Mouse (Mus musculus) limb, embryonic 12.5 days (tissue): ENCODE results near the gene Sart1. TPM values are rescaled to one million over a fixed set of nuclear protein-coding genes. Genes with fewer than 3 reads are reported as not detected.

Experiments
- ATAC-seq: fragments of 200-750 bp; cut with Nextera tagmentation; 2 replicates; pipeline ENCODE4 v1.8.0; 2017; ENCODE audit warnings: low read depth, moderate TSS enrichment; ENCODE audit not compliant: insufficient number of reproducible peaks, insufficient read depth, low FRiP score, low TSS enrichment
- H3K27ac ChIP-seq: fragments of 300-500 bp; sonication (generic); 2 replicates; pipeline ENCODE4 v1.5.1; 2016; ENCODE audit warnings: mild to moderate bottlenecking, moderate library complexity
- H3K27me3 ChIP-seq: fragments of 300-500 bp; sonication (generic); 2 replicates; pipeline ENCODE4 v1.6.1; 2016; ENCODE audit warnings: mild to moderate bottlenecking, moderate library complexity
- H3K36me3 ChIP-seq: fragments of 300-500 bp; sonication (generic); 2 replicates; pipeline ENCODE4 v1.6.1; 2016; ENCODE audit warnings: mild to moderate bottlenecking, moderate library complexity
- H3K4me1 ChIP-seq: fragments of 300-500 bp; sonication (generic); replicated peaks from 2 replicates; pipeline ENCODE4 v1.6.1; 2016
- H3K4me2 ChIP-seq: fragments of 300-500 bp; sonication (generic); 2 replicates; pipeline ENCODE4 v1.6.1; 2016; ENCODE audit warnings: mild to moderate bottlenecking, moderate library complexity
- H3K4me3 ChIP-seq: fragments of 300-500 bp; sonication (generic); replicated peaks from 2 replicates; pipeline ENCODE4 v1.5.1; 2016; ENCODE audit warnings: mild to moderate bottlenecking
- H3K9ac ChIP-seq: fragments of 300-500 bp; sonication (generic); replicated peaks from 2 replicates; pipeline ENCODE4 v1.6.1; 2016; ENCODE audit warnings: mild to moderate bottlenecking, moderate library complexity
- H3K9me3 ChIP-seq: fragments of 300-500 bp; sonication (generic); 2 replicates; pipeline ENCODE4 v1.6.1; 2016; ENCODE audit warnings: mild to moderate bottlenecking, moderate library complexity
- WGBS: fragments of 180-500 bp; shearing (Covaris S2); methylation state at CpG from one replicate; pipeline ENCODE4 v1.1.7; 2016; 5-methylcytosine and 5-hydroxymethylcytosine counted together
- polyA plus RNA-seq: library from polyadenylated mRNA; unstranded; fragments of >200 nt; fragmentation: Nextera tagmentation; extraction: Ambion mirVana; gene quantifications from 2 replicates; pipeline ENCODE4 v1.2.1, GENCODE M21; 2016

The Sart1 gene
- polyA plus RNA-seq = 111 and 118 TPM in 2 replicates

DNA sequence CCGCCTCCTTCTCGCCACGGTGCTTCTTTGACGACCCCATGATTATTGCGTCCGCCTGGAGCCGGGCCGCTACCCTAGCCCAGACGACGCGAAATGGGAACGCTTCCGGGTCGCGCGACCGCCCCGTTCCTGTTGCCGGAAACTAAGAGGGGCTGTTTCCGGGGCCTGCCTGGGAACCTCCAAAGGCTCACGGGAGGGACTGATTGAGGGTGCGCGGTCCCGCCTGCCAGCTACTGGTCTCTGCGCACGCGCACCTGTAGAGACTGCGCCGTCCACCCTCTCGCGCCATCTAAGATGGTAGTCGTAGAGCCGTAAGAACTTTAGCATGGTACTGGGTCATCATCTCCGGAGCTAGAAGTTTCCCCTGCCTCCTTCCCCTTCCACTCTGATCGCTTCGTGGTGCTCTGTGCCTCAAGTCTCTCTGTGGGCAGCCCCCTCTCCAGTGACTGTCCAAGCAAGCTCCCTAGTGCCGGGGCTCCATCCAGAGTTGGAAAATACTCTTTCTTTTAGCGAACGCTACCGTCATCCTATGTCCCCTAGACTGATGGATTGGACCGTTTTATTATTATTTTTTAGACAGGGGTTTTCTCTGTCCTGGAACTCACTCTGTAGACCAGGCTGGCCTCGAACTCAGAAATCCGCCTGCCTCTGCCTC, at the start of gene Sart1:
TSS of gene Sart1 (minus strand) at position 116 of the 655 bp plus-strand sequence.
- peak within 1 kb of the TSS; percentile 99 for H3K4me3 ChIP-seq
- ATAC-seq = peak; percentile 95
- H3K27ac ChIP-seq = peak within 1 kb of the TSS; percentile 81
- peaks cover 29% of the 10 kb centered on the region for H3K4me1 ChIP-seq
- peaks cover 29% of the 10 kb centered on the region for H3K36me3 ChIP-seq
- WGBS = 2% methylated on average over 43 of the region's 43 CpGs
- no peaks in the 10 kb centered on the region for H3K27me3 ChIP-seq
- peak within 1 kb of the TSS; percentile 93 for H3K4me2 ChIP-seq
- no peaks in the 10 kb centered on the region for H3K9me3 ChIP-seq
- peak within 1 kb of the TSS; percentile 94 for H3K9ac ChIP-seq

DNA sequence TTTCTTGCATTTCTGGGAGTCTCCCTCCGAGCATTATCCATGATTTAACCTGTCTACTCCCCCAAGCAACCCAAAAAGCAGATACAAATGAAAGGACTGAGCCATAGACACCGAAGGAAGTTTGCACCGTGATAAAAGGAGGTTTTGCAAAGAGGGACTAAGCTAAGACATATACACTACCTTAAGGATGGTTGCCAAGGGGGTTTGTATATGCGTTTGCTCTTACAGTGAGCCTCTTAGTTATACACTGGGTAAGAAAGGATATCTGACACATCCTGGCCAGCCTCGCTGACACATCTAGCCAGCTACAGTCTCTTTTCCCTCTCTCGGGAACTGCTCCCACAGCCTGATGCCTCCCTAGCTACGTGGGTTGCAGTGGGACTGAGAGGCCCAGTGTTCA, 45.4 kb upstream of the Sart1 start:
- H3K27me3 ChIP-seq = no peaks in the 10 kb centered on the region; the same call in 1 of the 2 replicates
- peaks cover 18% of the 10 kb centered on the region for H3K4me1 ChIP-seq
- peaks cover 15% of the 10 kb centered on the region; the same call in 1 of the 2 replicates for H3K36me3 ChIP-seq
- H3K9ac ChIP-seq = 0 out of 2 replicates have a peak overlapping the region, but pooled peaks have one; percentile 47
- H3K9me3 ChIP-seq = no peaks in the 10 kb centered on the region
- peak overlapping the region; percentile 75 for H3K4me2 ChIP-seq
- no peak for ATAC-seq
- whole genome bisulfite sequencing = 61% methylated on average over 7 of the region's 7 CpGs
- no peak overlapping the region; the same call in 1 of the 2 replicates for H3K4me3 ChIP-seq
- H3K27ac ChIP-seq = peak overlapping the region; percentile 80; the same call in 1 of the 2 replicates

DNA sequence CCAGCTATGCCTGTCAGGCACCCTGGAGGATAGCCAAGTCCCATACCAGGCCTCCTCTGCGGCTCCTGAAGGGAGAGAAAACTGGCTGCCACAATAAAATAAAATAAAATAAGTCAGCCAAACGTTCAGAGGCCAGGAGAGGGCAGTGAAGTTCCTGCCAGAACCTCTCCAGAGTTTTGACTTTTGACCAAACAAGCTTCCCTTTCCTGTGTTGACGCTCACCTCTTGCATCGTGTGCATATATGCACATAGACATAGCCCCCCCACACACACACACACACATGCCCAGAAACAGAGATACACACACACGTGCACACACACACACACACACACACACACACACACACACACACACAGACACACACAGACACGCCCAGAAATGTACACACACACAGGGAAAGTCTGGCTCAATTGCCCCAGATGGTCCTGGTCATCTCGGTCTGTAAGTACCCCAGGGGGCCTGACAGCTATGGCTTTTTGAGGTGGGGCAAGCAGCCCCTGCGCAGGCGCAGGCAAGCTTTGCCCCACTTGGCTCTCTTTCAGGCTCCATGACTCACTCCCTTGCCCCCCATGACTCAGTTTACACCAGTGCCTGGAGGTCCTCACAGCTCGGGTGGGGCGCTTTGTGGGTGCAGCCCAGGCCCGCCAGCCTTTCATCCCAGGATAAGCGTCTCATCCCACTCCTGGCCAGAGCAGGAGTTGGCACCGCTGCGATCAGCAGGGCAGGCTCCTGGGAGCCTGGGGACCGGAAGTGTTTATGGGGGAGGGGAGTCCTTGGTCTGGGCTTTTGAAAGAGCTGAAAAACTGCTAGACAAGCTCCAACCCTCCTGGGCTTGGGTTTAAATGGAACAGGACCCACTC, 44.7 kb upstream of the Sart1 start:
- 9% methylated on average over 16 of the region's 16 CpGs for WGBS
- Histone ChIP-seq H3K27me3 (no peaks in the 10 kb centered on the region; the same call in 1 of the 2 replicates), H3K4me2 (peak overlapping the region; percentile 75), H3K36me3 (peaks cover 22% of the 10 kb centered on the region; the same call in 1 of the 2 replicates), H3K27ac (peak overlapping the region; percentile 80), H3K4me1 (peaks cover 18% of the 10 kb centered on the region), H3K9ac (peak overlapping the region; percentile 47), H3K9me3 (no peaks in the 10 kb centered on the region), H3K4me3 (peak overlapping the region; percentile 35)
- peak; percentile 11; the same call in 1 of the 2 replicates for ATAC-seq

DNA sequence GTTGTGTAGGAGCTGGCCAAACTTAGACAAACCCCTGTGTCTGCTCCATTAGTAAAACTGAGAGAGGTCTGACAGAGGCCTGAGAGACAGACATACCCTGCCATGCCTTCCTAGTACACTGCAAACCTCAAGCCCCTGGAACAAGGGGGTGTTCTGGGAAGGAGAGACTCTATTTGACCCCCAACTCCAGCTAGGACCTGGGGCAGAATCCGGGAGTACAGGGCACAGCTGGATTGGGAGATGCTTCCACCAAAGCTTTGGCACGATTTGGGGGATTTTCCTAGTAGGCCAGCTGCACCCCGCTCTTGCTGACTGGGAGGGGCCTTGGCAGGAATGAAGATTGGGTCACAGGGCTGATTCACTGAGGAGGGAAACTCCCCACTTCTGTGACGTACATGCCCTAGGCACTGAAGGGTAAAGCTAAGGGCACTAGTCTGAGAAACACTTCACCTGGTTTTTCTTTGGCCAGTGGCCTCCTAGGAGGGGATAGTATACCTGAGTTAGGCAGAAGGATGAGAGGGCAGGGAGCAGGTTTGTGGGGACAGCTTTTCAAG, 43.5 kb upstream of the Sart1 start:
- H3K9ac ChIP-seq = no peak overlapping the region
- H3K27ac ChIP-seq = peak overlapping the region; percentile 17; the same call in 1 of the 2 replicates
- 77% methylated on average over 4 of the region's 4 CpGs for WGBS

DNA sequence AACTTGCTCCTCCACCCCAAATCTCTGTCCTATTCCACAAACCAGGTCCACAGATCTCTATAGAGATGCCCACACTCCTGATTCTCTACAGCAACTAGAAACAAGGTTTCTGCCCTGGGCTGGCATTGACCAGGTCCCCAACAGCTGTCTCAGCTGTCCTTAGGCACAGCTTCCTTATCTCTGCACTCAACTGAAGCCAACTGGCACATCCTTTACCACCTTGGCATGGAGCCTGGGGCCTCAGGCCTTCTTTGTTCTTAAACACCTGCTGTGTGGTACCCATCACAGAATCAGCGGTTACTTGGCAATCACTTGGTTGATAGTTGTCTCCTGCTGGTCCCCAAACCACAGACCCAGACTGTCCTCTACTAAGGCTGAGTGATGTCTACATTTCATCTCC, 41.9 kb upstream of the Sart1 start:
- WGBS = 87% methylated on average over 1 of the region's 1 CpGs
- Histone ChIP-seq H3K9ac (no peak overlapping the region), H3K4me3 (no peak overlapping the region), H3K4me2 (no peak overlapping the region), H3K36me3 (peaks cover 41% of the 10 kb centered on the region), H3K27ac (no peak overlapping the region), H3K4me1 (peaks cover 34% of the 10 kb centered on the region), H3K9me3 (no peaks in the 10 kb centered on the region), H3K27me3 (no peaks in the 10 kb centered on the region)
- no peak for ATAC-seq

More for the DNA sequence above, 43.5 kb upstream of the Sart1 start:
- H3K4me1 ChIP-seq = peaks cover 20% of the 10 kb centered on the region
- H3K27me3 ChIP-seq = no peaks in the 10 kb centered on the region; the same call in 1 of the 2 replicates
- H3K9me3 ChIP-seq = no peaks in the 10 kb centered on the region
- peaks cover 30% of the 10 kb centered on the region for H3K36me3 ChIP-seq
- H3K4me3 ChIP-seq = no peak overlapping the region
- H3K4me2 ChIP-seq = no peak overlapping the region
- ATAC-seq = no peak

DNA sequence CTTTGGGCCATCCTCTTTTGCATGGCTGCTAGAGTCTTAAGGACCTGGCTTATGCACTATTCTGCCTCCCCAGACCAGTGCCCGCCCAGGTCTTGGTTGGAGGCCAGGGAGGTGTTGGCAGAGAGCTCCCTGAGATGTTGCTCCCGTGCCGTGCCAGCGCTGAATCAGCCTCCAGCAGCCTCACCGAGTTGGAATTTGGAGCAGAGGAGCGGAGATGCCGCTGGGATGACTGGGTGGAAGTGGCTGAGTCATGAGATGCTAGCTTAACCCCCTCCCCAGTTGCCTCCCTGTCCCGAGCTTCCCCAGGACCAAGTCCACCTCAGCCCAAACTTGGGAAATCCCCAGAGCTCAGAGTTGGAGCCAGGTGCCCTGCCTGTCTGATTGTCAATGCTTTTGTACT, 41.3 kb upstream of the Sart1 start:
- 76% methylated on average over 8 of the region's 8 CpGs for WGBS
- Histone ChIP-seq H3K36me3 (peaks cover 41% of the 10 kb centered on the region), H3K9me3 (no peaks in the 10 kb centered on the region), H3K4me3 (no peak overlapping the region), H3K4me1 (peaks cover 34% of the 10 kb centered on the region), H3K4me2 (no peak overlapping the region), H3K9ac (no peak overlapping the region), H3K27me3 (no peaks in the 10 kb centered on the region), H3K27ac (no peak overlapping the region)
- no peak for ATAC-seq

DNA sequence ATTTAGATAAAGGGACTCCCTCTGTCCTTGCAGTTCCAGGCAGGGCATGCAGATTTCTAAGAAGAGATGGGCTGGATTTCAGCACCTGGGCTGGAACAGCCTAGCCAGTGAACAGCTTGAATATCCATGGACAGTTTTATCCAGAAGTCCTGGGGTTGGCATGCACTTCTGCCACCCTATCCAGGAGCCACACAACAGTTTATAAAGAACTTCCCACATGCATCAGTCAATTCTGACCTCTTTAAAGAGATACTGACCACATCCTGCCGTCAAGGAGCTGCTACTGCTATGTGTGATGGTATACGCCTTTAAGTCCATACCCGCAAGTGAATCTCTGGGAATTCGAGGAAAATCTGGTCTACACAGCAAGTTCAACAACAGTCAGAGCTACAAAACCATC, 40.7 kb upstream of the Sart1 start:
- no peaks in the 10 kb centered on the region for H3K9me3 ChIP-seq
- no peak for ATAC-seq
- no peak overlapping the region for H3K4me3 ChIP-seq
- H3K27me3 ChIP-seq = no peaks in the 10 kb centered on the region
- no peak overlapping the region for H3K27ac ChIP-seq
- H3K36me3 ChIP-seq = peaks cover 41% of the 10 kb centered on the region
- no peak overlapping the region for H3K4me2 ChIP-seq
- no peak overlapping the region for H3K9ac ChIP-seq
- peaks cover 32% of the 10 kb centered on the region for H3K4me1 ChIP-seq
- WGBS = 85% methylated on average over 4 of the region's 4 CpGs

DNA sequence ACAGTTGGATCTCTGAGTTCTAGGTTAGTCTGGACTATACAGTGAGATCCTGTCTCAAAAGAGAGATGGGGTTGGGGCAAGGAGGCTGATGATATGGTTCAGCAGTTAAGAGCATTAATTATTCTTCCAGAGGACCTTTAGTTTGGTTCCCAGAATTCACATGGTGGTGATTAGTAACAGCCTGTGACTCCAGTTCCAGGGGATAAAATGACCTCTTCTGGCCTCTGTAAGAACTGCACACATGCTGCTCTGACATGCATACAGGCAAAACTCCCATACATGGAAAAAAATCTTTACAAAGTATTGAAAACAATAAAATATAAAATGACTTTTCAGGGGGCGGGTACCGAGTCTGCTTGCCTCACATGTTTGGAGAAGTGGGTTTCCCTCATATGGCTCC, 39.6 kb upstream of the Sart1 start:
- H3K4me3 ChIP-seq = no peak overlapping the region
- no peak overlapping the region for H3K9ac ChIP-seq
- H3K27ac ChIP-seq = 0 out of 2 replicates have a peak overlapping the region, but pooled peaks have one; percentile 9
- H3K4me2 ChIP-seq = no peak overlapping the region
- no peaks in the 10 kb centered on the region for H3K27me3 ChIP-seq
- peaks cover 45% of the 10 kb centered on the region for H3K36me3 ChIP-seq
- H3K9me3 ChIP-seq = no peaks in the 10 kb centered on the region
- no peak for ATAC-seq
- H3K4me1 ChIP-seq = peaks cover 30% of the 10 kb centered on the region
- 85% methylated on average over 2 of the region's 2 CpGs for WGBS

DNA sequence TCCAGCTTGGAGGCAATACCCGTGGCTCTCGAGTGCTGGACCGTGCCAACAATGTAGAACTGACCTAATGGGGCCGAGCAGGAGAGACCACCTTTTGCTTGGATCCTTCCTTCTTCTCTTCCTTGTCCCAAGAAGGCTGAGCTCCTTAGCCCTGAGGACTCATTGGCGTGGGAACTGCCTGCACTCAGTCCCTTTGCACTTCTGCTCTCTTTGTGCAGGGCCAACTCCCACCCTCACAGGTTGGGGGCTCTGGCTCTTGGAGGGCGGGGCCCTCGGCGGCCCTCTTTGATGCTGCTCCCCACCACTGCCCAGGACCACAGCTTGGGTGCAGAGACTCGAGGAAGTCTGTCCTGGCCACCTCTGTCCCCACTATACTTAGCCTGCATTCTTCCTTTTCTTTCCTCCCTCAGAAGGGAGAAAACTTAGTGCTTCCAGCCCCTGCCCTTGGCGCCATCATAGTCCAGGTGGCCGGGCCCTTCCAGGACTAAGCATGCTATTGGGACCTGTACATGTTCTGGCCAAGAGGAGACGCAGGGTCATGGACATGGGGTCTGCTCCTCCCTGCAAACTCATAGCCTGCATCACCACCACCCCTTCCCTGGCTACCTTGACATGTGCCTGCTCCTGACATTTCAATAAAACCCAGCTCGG, 38.3 kb upstream of the Sart1 start:
- WGBS = 92% methylated on average over 13 of the region's 13 CpGs
- Histone ChIP-seq H3K36me3 (peaks cover 58% of the 10 kb centered on the region), H3K4me3 (peak overlapping the region; percentile 87; the same call in 1 of the 2 replicates), H3K27ac (no peak overlapping the region), H3K4me2 (peak overlapping the region; percentile 73), H3K9me3 (no peaks in the 10 kb centered on the region), H3K9ac (peak overlapping the region; percentile 37; the same call in 1 of the 2 replicates), H3K27me3 (no peaks in the 10 kb centered on the region), H3K4me1 (peaks cover 27% of the 10 kb centered on the region)
- no peak for ATAC-seq

DNA sequence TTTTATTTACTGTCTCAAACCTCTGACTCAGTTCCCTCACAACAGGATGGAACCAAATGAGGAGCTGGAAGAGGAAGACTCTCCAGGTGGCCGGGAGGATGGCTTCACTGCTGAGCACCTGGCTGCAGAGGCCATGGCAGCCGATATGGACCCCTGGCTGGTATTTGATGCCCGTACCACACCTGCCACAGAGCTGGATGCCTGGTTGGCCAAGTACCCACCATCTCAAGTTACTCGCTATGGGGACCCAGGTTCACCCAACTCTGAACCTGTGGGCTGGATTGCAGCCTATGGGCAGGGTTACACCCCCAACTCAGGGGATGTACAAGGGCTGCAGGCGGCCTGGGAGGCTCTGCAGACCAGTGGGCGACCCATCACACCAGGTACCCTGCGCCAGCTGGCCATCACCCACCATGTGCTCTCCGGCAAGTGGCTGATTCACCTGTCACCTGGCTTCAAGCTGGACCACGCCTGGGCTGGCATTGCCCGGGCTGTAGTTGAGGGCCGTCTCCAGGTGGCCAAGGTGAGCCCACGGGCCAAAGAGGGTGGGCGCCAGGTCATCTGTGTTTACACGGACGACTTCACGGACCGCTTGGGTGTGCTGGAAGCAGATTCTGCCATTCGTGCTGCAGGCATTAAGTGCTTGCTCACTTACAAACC, 37.5 kb upstream of the Sart1 start:
- 89% methylated on average over 18 of the region's 18 CpGs for WGBS

More for the DNA sequence above, 37.5 kb upstream of the Sart1 start:
- H3K4me3 ChIP-seq = peak overlapping the region; percentile 87
- no peaks in the 10 kb centered on the region for H3K9me3 ChIP-seq
- H3K9ac ChIP-seq = peak overlapping the region; percentile 95
- H3K36me3 ChIP-seq = peaks cover 65% of the 10 kb centered on the region
- peak overlapping the region; percentile 73 for H3K4me2 ChIP-seq
- ATAC-seq = no peak
- H3K4me1 ChIP-seq = peaks cover 27% of the 10 kb centered on the region
- peak overlapping the region; percentile 86; the same call in 1 of the 2 replicates for H3K27ac ChIP-seq
- no peaks in the 10 kb centered on the region for H3K27me3 ChIP-seq
